Comparison of ENCODE assay signal across 9 mouse cellular contexts in the genomic region with DNA sequence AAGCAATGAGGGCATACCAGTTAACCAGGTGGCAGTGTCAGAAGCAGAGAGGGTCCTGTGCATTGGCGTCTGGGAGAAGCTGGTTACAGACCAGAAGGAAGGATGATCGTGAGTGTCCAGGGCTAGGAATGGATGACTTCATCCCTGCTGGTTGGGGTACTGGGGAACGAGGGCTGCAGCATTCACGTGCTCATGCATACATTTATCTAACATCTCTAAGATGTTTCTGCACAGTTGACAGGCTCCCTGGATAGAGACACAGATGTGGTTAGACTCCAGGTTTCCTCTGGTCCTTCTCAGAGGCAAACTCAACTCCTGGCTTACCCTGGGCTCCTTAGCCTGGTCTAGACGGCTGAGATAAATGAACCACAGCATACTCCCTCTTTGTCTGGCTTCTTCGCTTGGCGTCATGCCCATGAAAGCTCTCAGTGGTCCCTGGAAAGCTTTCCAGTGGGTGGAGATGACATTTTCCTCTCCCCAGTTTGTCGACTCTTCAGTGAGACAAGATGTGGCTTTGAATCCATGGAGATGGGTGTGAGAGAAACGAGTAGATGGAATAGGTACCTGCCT. TPM values are rescaled to one million over a fixed set of nuclear protein-coding genes. Genes with fewer than 3 reads are reported as not detected.
A peak's percentile ranks its signal among the peaks of the same experiment; 100 is the strongest.
DNase-seq lines count a peak whose midpoint lies in the region; ATAC-seq and TF ChIP-seq lines count a peak whose summit lies in the region.
"Had no signal": no experiment of that assay in that cellular context is flagged by ENCODE, and none has a peak within 500 bp of the region (broad histone marks: within the 10 kb centered on the region; RNA-seq: fewer than 3 reads in every experiment).

No protein-coding gene starts in this region.

- H3K27me3 ChIP-seq in forebrain, embryonic 11.5 days (ENCODE audit: control insufficient read depth, insufficient read depth, low read length) = no peaks in the 10 kb centered on the region
- no peaks in the 10 kb centered on the region for H3K27me3 ChIP-seq in forebrain, embryonic 10.5 days (ENCODE audit: poor library complexity, severe bottlenecking)
- H3K27me3 ChIP-seq in kidney, embryonic 15.5 days = no peaks in the 10 kb centered on the region
- H3K27me3 ChIP-seq in MEL (ENCODE audit: control insufficient read depth in 1 of 2, insufficient read depth in 2 of 2, low read length in 2 of 2) = no peaks in the 10 kb centered on the region; a peak in 1 of 4 replicates
- H3K27me3 ChIP-seq in intestine, embryonic 16.5 days (replicated peaks; ENCODE audit: control insufficient read depth, insufficient read depth, low read length) = no peaks in the 10 kb centered on the region

- no peaks in the 10 kb centered on the region for H3K79me2 ChIP-seq in MEL (ENCODE audit: control insufficient read depth, insufficient read depth, low read length, poor library complexity)

- no peak for TF ChIP-seq RAD21 in MEL (IDR thresholded peaks at IDR 0.05; ENCODE audit: low read depth, low read length)

- no peaks in the 10 kb centered on the region for H3K36me3 ChIP-seq in forebrain, embryonic 11.5 days (ENCODE audit: control insufficient read depth, insufficient read depth, low read length)
- H3K36me3 ChIP-seq in forebrain, embryonic 10.5 days (replicated peaks) = no peaks in the 10 kb centered on the region
- H3K36me3 ChIP-seq in kidney, embryonic 15.5 days = no peaks in the 10 kb centered on the region
- peaks cover 0 to 14% of the 10 kb centered on the region in 2 experiments; a peak in 2 of 4 replicates for H3K36me3 ChIP-seq in MEL (ENCODE audit: control insufficient read depth in 1 of 2, insufficient read depth in 2 of 2, low read length in 2 of 2)
- no peaks in the 10 kb centered on the region for H3K36me3 ChIP-seq in intestine, embryonic 16.5 days (ENCODE audit: control insufficient read depth, insufficient read depth, low read length)

- peak; percentile 36 for DNase-seq in forebrain, embryonic 11.5 days (ENCODE audit: low spot score)
- DNase-seq in forebrain, embryonic 10.5 days (ENCODE audit: extremely low spot score, low spot score) = no peak
- no peak for DNase-seq in kidney, adult 11 months
- peak; percentile 66 for DNase-seq in MEL (ENCODE audit: low read depth, low spot score)
- no peak for DNase-seq in adrenal gland, postnatal 25 days
- no peak for DNase-seq in adrenal gland, postnatal 10 days

- peak in 1 of 2 experiments; percentile 33; a peak in 2 of 4 replicates for TF ChIP-seq EP300 in MEL (IDR thresholded peaks at IDR 0.05; ENCODE audit: low read depth in 1 of 2, low read length in 2 of 2)

- no peaks in the 10 kb centered on the region for H3K9me3 ChIP-seq in forebrain, embryonic 11.5 days (ENCODE audit: control insufficient read depth, low read length)
- peaks cover 10% of the 10 kb centered on the region for H3K9me3 ChIP-seq in forebrain, embryonic 10.5 days
- peaks cover 3% of the 10 kb centered on the region; the same call in 1 of the 2 replicates for H3K9me3 ChIP-seq in kidney, embryonic 15.5 days (replicated peaks)
- H3K9me3 ChIP-seq in MEL (replicated peaks; ENCODE audit: insufficient read depth, low read length) = no peaks in the 10 kb centered on the region
- H3K9me3 ChIP-seq in intestine, embryonic 16.5 days (ENCODE audit: control insufficient read depth, low read length) = no peaks in the 10 kb centered on the region

- no peaks in the 10 kb centered on the region for H3K4me1 ChIP-seq in forebrain, embryonic 11.5 days (replicated peaks; ENCODE audit: control insufficient read depth, insufficient read depth, low read length)
- 0 out of 2 replicates have a peak, but pooled peaks cover 9% of the 10 kb centered on the region for H3K4me1 ChIP-seq in forebrain, embryonic 10.5 days
- peaks cover 41% of the 10 kb centered on the region for H3K4me1 ChIP-seq in kidney, embryonic 15.5 days
- peaks cover 9 to 26% of the 10 kb centered on the region in 2 experiments for H3K4me1 ChIP-seq in MEL (ENCODE audit: control insufficient read depth in 1 of 2, insufficient read depth in 2 of 2, low read length in 2 of 2)
- peaks cover 36% of the 10 kb centered on the region for H3K4me1 ChIP-seq in intestine, embryonic 16.5 days (ENCODE audit: control insufficient read depth, insufficient read depth, low read length)

- 83% methylated on average over 9 of the region's 9 CpGs for WGBS in forebrain, embryonic 11.5 days
- WGBS in forebrain, embryonic 10.5 days = 87% methylated on average over 9 of the region's 9 CpGs
- WGBS in kidney, embryonic 15.5 days = 49% methylated on average over 9 of the region's 9 CpGs
- WGBS in intestine, embryonic 16.5 days = 45% methylated on average over 9 of the region's 9 CpGs

- no peak for ATAC-seq in forebrain, embryonic 11.5 days (replicated peaks; ENCODE audit: low FRiP score)
- no peak for ATAC-seq in kidney, embryonic 15.5 days (replicated peaks; ENCODE audit: low FRiP score)
- peak; percentile 23 for ATAC-seq in intestine, embryonic 16.5 days

- no peak overlapping the region for H3K4me2 ChIP-seq in forebrain, embryonic 11.5 days (ENCODE audit: low read depth, low read length, severe bottlenecking)
- no peak overlapping the region for H3K4me2 ChIP-seq in kidney, embryonic 15.5 days
- no peak overlapping the region for H3K4me2 ChIP-seq in intestine, embryonic 16.5 days (ENCODE audit: low read depth, low read length)

- TF ChIP-seq POLR2A in MEL (IDR thresholded peaks at IDR 0.05; ENCODE audit: control insufficient read depth in 1 of 2, insufficient read depth in 1 of 2, low read depth in 1 of 2, low read length in 2 of 2, poor library complexity in 1 of 2) = no peak

- H3K4me3 ChIP-seq in forebrain, embryonic 11.5 days (ENCODE audit: low read depth, low read length) = no peak overlapping the region
- no peak overlapping the region for H3K4me3 ChIP-seq in forebrain, embryonic 10.5 days
- no peak overlapping the region for H3K4me3 ChIP-seq in kidney, embryonic 15.5 days (replicated peaks)
- no peak overlapping the region for H3K4me3 ChIP-seq in MEL (ENCODE audit: control insufficient read depth in 1 of 2, insufficient read depth in 1 of 2, low read depth in 2 of 2, low read length in 2 of 2)
- no peak overlapping the region for H3K4me3 ChIP-seq in intestine, embryonic 16.5 days (ENCODE audit: low read length)

- H3K27ac ChIP-seq in forebrain, embryonic 11.5 days (ENCODE audit: low read depth, low read length) = no peak overlapping the region
- H3K27ac ChIP-seq in forebrain, embryonic 10.5 days = no peak overlapping the region
- peak overlapping the region; percentile 84 for H3K27ac ChIP-seq in kidney, embryonic 15.5 days
- peak overlapping the region; percentile 65 for H3K27ac ChIP-seq in MEL (ENCODE audit: control insufficient read depth, low read depth, low read length)
- H3K27ac ChIP-seq in intestine, embryonic 16.5 days (ENCODE audit: low read length) = peak overlapping the region; percentile 75

- no peak overlapping the region for H3K9ac ChIP-seq in forebrain, embryonic 11.5 days (ENCODE audit: low read length)
- no peak overlapping the region for H3K9ac ChIP-seq in kidney, embryonic 15.5 days
- 0 out of 2 replicates have a peak overlapping the region, but pooled peaks have one; percentile 13 for H3K9ac ChIP-seq in MEL (ENCODE audit: control insufficient read depth, low read depth, low read length, poor library complexity, severe bottlenecking)
- H3K9ac ChIP-seq in intestine, embryonic 16.5 days (ENCODE audit: low read depth, low read length) = no peak overlapping the region

- TF ChIP-seq CTCF in MEL (IDR thresholded peaks at IDR 0.05 in 2 of 3, conservative IDR thresholded peaks at IDR 0.05 in 1 of 3; ENCODE audit: control insufficient read depth in 1 of 3, insufficient read depth in 1 of 3, low read depth in 2 of 3, low read length in 3 of 3, poor library complexity in 1 of 3, severe bottlenecking in 1 of 3) = no peak

TF ChIP-seq in MEL, 35 proteins besides CTCF, POLR2A, EP300 and RAD21:
- peak; percentile 43 for TF ChIP-seq ETS1 (IDR thresholded peaks at IDR 0.05; ENCODE audit: low read depth, low read length)
- TF ChIP-seq TBP (IDR thresholded peaks at IDR 0.05; ENCODE audit: low read depth, low read length) = 0 out of 2 replicates have a peak, but pooled peaks have one; percentile 27
- peak; percentile 24; the same call in 1 of the 2 replicates for TF ChIP-seq USF1 (IDR thresholded peaks at IDR 0.05; ENCODE audit: low read depth, low read length)
- no peak for TF ChIP-seq ZKSCAN1 (IDR thresholded peaks at IDR 0.05; ENCODE audit: low read depth, low read length)
- TF ChIP-seq MAZ (IDR thresholded peaks at IDR 0.05; ENCODE audit: low read depth, low read length) = no peak
- no peak for TF ChIP-seq TAL1 (IDR thresholded peaks at IDR 0.05; ENCODE audit: low read length)
- TF ChIP-seq GATA1 (IDR thresholded peaks at IDR 0.05; ENCODE audit: low read depth, low read length) = 0 out of 2 replicates have a peak, but pooled peaks have one; percentile 28
- no peak for TF ChIP-seq UBTF (IDR thresholded peaks at IDR 0.05; ENCODE audit: borderline replicate concordance, insufficient read depth, low read depth, low read length)
- TF ChIP-seq MYC (IDR thresholded peaks at IDR 0.05; ENCODE audit: low read depth, low read length) = 0 out of 2 replicates have a peak, but pooled peaks have one; percentile 45
- TF ChIP-seq BHLHE40 (IDR thresholded peaks at IDR 0.05; ENCODE audit: borderline replicate concordance, low read depth, low read length) = peak; percentile 81

RNA-seq across cellular contexts. Expression of gene 1700029H14Rik, which starts 30.6 kb away (rescaled TPM):
- polyA plus RNA-seq in forebrain, embryonic 11.5 days (2014; fragmentation: Nextera tagmentation; extraction: Ambion mirVana) = not detected in 2 replicates
- not detected in 2 replicates for polyA plus RNA-seq in forebrain, embryonic 10.5 days (2016; fragmentation: Nextera tagmentation; extraction: Ambion mirVana)
- not detected in 2 replicates for polyA plus RNA-seq in kidney, embryonic 15.5 days (2015; fragmentation: Nextera tagmentation; extraction: Ambion mirVana)
- not detected in 2 replicates for total RNA-seq in MEL (2012; rRNA removed)
- under 1 TPM in 1 of 2 experiments, not detected in 1; 0.06 TPM for polyA plus RNA-seq in MEL (2012; ENCODE audit: insufficient read depth in 1 of 2, insufficient read length in 2 of 2, low read depth in 1 of 2, low replicate concordance in 2 of 2, missing spikeins in 1 of 2)
- polyA plus RNA-seq in intestine, embryonic 16.5 days (2015; fragmentation: Nextera tagmentation; extraction: Ambion mirVana) = not detected in 2 replicates
- total RNA-seq in adrenal gland, postnatal 25 days (2021) = not detected in 2 replicates
- not detected for total RNA-seq in adrenal gland, postnatal 10 days (2021)
- total RNA-seq: left cerebral cortex, postnatal 25 days had no signal

RNA-seq across cellular contexts. Expression of gene Gas6, which starts 37.4 kb away (rescaled TPM):
- 9.8 and 10.5 TPM in 2 replicates for polyA plus RNA-seq in forebrain, embryonic 11.5 days (2014; fragmentation: Nextera tagmentation; extraction: Ambion mirVana)
- polyA plus RNA-seq in forebrain, embryonic 10.5 days (2016; fragmentation: Nextera tagmentation; extraction: Ambion mirVana) = 6.1 and 7.6 TPM in 2 replicates
- polyA plus RNA-seq in kidney, embryonic 15.5 days (2015; fragmentation: Nextera tagmentation; extraction: Ambion mirVana) = 52.2 and 55.3 TPM in 2 replicates
- not detected in 2 replicates for total RNA-seq in MEL (2012; rRNA removed)
- not detected for polyA plus RNA-seq in MEL (2012; ENCODE audit: insufficient read depth in 1 of 2, insufficient read length in 2 of 2, low read depth in 1 of 2, low replicate concordance in 2 of 2, missing spikeins in 1 of 2)
- polyA plus RNA-seq in intestine, embryonic 16.5 days (2015; fragmentation: Nextera tagmentation; extraction: Ambion mirVana) = 55.8 and 60.7 TPM in 2 replicates
- total RNA-seq in adrenal gland, postnatal 25 days (2021) = 99.3 and 166 TPM in 2 replicates
- 10 to 100 TPM; 98.1 to 99.0 TPM for total RNA-seq in adrenal gland, postnatal 10 days (2021)

Comparison
In these comparisons a context has a peak if more than half of its experiments do, and no peak if none do; other contexts are left out.
1. DNase-seq: peak in forebrain, embryonic 11.5 days (single experiment) and MEL (single experiment); none in forebrain, embryonic 10.5 days (single experiment), kidney, adult 11 months (single experiment), adrenal gland, postnatal 25 days (single experiment) and adrenal gland, postnatal 10 days (single experiment).
2. H3K27ac ChIP-seq: peak in kidney, embryonic 15.5 days (single experiment), MEL (single experiment) and intestine, embryonic 16.5 days (single experiment); none in forebrain, embryonic 11.5 days (single experiment) and forebrain, embryonic 10.5 days (single experiment).